Mouse (Mus musculus) midbrain, embryonic 12.5 days (tissue): Measurements from ENCODE around the gene Phf3. TPM values are rescaled to one million over a fixed set of nuclear protein-coding genes. Genes with fewer than 3 reads are reported as not detected.

Experiments used
- ATAC-seq: fragments of 200-750 bp; cut with Nextera tagmentation; 2 replicates; pipeline ENCODE4 v1.8.0; 2017; ENCODE audit warnings: low read depth, moderate TSS enrichment, moderate library complexity; ENCODE audit not compliant: low FRiP score
- H3K27ac ChIP-seq: fragments of 300-500 bp; sonication (generic); replicated peaks from 2 replicates; pipeline ENCODE4 v1.5.1; 2016; ENCODE audit warnings: mild to moderate bottlenecking
- H3K27me3 ChIP-seq: fragments of 300-500 bp; sonication (generic); 2 replicates; pipeline ENCODE4 v1.6.1; 2016; ENCODE audit warnings: mild to moderate bottlenecking
- H3K36me3 ChIP-seq: fragments of 300-500 bp; sonication (generic); 2 replicates; pipeline ENCODE4 v1.6.1; 2016
- H3K4me1 ChIP-seq: fragments of 300-500 bp; sonication (generic); 2 replicates; pipeline ENCODE4 v1.6.1; 2016
- H3K4me2 ChIP-seq: fragments of 300-500 bp; sonication (generic); replicated peaks from 2 replicates; pipeline ENCODE4 v1.6.1; 2016; ENCODE audit warnings: mild to moderate bottlenecking, moderate library complexity
- H3K4me3 ChIP-seq: fragments of 300-500 bp; sonication (generic); 2 replicates; pipeline ENCODE4 v1.5.1; 2016; ENCODE audit warnings: mild to moderate bottlenecking
- H3K9ac ChIP-seq: fragments of 300-500 bp; sonication (generic); replicated peaks from 2 replicates; pipeline ENCODE4 v1.6.1; 2016; ENCODE audit warnings: mild to moderate bottlenecking, moderate library complexity
- H3K9me3 ChIP-seq: fragments of 300-500 bp; sonication (generic); 2 replicates; pipeline ENCODE4 v1.6.1; 2016; ENCODE audit warnings: mild to moderate bottlenecking
- WGBS: fragments of 180-500 bp; shearing (Covaris S2); methylation state at CpG from one replicate; pipeline ENCODE4 v1.1.7; 2016; 5-methylcytosine and 5-hydroxymethylcytosine counted together
- polyA plus RNA-seq: library from polyadenylated mRNA; unstranded; fragments of >200 nt; fragmentation: Nextera tagmentation; extraction: Ambion mirVana; gene quantifications from 2 replicates; pipeline ENCODE4 v1.2.1, GENCODE M21; 2016

Gene Phf3
- polyA plus RNA-seq, 1 experiment from 2014 or later = 51.5 TPM

DNA sequence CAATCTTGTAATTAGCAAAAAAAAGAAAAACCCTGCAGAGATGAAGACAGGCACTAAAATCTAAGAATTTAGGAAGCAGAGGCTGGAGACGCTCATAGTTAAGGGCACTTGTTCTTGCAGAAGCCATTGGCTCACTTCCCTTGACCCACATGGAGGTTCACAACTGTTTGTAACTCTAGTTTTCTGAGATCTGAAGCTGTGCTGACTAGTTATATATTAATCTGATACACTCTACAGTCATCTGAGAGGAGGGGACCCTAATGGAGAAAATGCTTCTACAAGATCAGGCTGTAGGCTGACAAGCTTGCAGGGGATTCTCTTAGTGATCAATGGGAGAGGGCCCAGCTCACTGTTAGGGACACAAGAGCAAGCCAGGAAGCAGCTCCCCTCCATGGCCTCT lies 58.1 kb downstream of the Phf3 start:
- Histone ChIP-seq H3K4me2 (no peak overlapping the region), H3K9ac (no peak overlapping the region), H3K4me3 (no peak overlapping the region), H3K27me3 (no peaks in the 10 kb centered on the region), H3K9me3 (no peaks in the 10 kb centered on the region), H3K36me3 (peaks cover 68% of the 10 kb centered on the region), H3K4me1 (no peaks in the 10 kb centered on the region), H3K27ac (no peak overlapping the region)
- no peak for ATAC-seq
- WGBS = 92% methylated on average over 1 of the region's 1 CpGs

DNA sequence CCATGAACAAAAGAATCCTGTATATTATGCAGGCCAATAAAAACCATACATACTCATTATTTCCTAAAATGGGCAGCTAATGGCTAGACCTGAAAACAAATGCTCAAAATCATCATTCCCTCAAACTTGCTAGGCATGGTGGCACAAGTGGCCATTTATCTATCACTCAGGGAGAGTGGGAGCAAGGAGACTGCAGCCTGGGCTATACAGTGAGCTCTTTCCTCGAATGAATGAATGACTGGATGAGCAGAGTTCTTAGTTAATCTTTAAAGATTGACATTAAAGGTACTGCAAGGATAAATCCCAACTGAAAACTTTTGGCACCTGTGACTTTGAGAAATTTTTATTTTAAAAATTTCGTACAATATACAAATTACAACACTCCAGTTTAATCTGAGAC lies 58.7 kb downstream of the Phf3 start:
- H3K4me2 ChIP-seq = no peak overlapping the region
- H3K4me3 ChIP-seq = no peak overlapping the region
- WGBS = 88% methylated on average over 2 of the region's 2 CpGs
- ATAC-seq = no peak
- H3K4me1 ChIP-seq = no peaks in the 10 kb centered on the region
- no peak overlapping the region for H3K27ac ChIP-seq
- H3K9ac ChIP-seq = no peak overlapping the region
- no peaks in the 10 kb centered on the region for H3K27me3 ChIP-seq
- H3K9me3 ChIP-seq = no peaks in the 10 kb centered on the region
- H3K36me3 ChIP-seq = peaks cover 69% of the 10 kb centered on the region

DNA sequence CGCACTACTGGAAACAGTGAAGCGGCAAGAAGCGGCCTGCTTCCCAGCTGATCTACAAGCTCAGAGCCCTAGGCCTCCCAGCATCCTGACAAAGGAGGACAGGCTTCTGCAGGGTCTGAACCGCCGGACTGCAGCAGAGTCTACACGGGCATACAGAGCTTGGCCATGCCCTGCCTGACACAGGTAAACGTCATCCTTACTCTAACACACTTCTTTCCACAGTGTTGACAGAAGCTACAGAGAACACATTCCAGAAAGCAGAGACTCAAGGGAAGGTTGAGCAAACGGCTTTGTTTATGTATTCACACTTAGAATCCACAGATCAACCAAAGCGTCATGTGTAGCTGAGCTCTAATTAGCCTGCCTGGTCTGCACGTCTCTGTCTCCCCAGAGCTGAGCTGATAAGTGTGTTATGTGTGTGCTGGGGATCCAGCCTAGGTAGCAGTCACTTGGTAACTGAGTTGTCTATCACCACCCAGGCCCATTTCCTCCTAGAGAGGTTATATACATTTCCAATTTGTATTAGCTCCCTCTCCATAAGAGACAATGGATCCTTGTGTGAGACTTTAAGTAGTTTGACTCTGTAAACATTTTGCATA lies 65.5 kb downstream of the Phf3 start:
- Histone ChIP-seq H3K36me3 (peaks cover 78% of the 10 kb centered on the region), H3K27me3 (no peaks in the 10 kb centered on the region), H3K9ac (no peak overlapping the region), H3K4me1 (no peaks in the 10 kb centered on the region), H3K9me3 (no peaks in the 10 kb centered on the region), H3K27ac (no peak overlapping the region), H3K4me3 (no peak overlapping the region), H3K4me2 (no peak overlapping the region)
- WGBS = 92% methylated on average over 10 of the region's 10 CpGs
- no peak for ATAC-seq

DNA sequence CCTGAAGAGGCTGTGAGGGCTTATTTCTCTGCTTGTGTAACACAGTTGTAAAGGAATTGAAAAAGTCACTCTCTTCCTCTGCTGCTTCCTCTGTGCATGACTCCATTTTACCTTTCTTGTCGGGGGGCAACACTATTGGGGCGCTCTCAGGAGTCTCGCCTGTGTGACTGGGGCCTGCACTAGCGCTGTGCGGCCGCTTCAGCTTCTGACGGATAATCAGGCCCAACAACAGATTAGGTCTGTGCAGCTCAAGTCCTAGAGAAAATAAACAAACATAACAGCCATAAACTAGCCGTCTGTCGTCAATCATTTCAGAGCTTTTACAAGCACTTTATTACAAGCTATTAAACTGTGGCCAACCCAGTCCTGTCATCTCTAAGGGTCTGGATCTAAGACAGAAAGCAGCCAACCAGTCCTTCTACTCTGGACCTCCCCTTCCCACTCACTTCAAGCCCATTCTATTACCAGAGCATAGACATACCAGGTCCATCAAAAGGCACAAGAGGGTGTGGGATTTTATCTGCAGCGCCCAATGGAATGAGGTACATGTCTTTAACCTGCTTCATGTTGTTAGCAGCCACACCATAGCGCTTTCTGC lies 67.9 kb downstream of the Phf3 start:
- Histone ChIP-seq H3K36me3 (peaks cover 67% of the 10 kb centered on the region), H3K4me2 (no peak overlapping the region), H3K4me1 (no peaks in the 10 kb centered on the region), H3K27ac (no peak overlapping the region), H3K27me3 (no peaks in the 10 kb centered on the region), H3K4me3 (no peak overlapping the region), H3K9me3 (no peaks in the 10 kb centered on the region), H3K9ac (no peak overlapping the region)
- ATAC-seq = no peak
- 97% methylated on average over 11 of the region's 11 CpGs for WGBS

DNA sequence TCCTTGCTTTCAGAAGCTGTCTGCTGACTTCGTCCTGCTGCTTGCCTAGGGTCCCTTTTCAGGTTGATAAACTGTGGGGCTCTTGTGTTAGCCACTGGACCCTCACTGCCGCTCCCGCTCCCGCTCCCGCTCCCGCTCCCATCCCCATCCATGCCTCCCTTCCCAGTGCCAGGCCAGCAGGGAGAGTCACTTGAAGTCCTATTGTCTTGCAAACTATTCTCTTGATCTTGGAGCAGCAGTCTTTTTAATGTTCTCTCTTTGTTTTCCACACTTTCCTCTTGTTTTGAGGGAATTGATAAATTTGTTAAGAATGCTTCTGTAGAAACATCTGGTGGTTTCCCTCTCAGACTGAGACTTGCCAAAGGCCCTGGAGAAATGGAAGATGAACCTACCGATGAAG lies 68.8 kb downstream of the Phf3 start:
- ATAC-seq = no peak
- 85% methylated on average over 7 of the region's 7 CpGs for WGBS
- no peaks in the 10 kb centered on the region for H3K27me3 ChIP-seq
- no peaks in the 10 kb centered on the region for H3K4me1 ChIP-seq
- peaks cover 58% of the 10 kb centered on the region for H3K36me3 ChIP-seq
- no peak overlapping the region for H3K4me2 ChIP-seq
- no peak overlapping the region for H3K9ac ChIP-seq
- no peaks in the 10 kb centered on the region for H3K9me3 ChIP-seq
- H3K27ac ChIP-seq = no peak overlapping the region
- no peak overlapping the region for H3K4me3 ChIP-seq

DNA sequence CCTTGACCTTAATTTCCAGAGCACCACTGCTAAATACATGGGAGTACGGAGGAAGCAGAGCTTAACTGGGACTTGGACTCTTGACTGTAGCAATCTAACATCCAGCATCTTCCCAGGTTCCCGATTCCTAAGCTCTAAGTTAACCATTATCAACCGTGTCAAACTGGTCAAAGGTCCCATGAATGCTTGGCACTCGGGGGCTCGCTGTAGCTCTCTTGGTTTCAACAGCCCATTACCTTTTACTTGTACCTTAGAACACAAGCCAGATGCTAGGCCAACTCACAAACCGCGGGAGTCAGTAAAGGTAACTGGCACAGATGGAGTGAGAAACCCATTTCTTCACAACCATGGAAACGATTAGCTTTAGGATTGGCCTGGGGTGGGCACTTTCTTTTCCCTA lies 71.8 kb downstream of the Phf3 start:
- no peaks in the 10 kb centered on the region for H3K9me3 ChIP-seq
- ATAC-seq = no peak
- H3K4me2 ChIP-seq = no peak overlapping the region
- H3K9ac ChIP-seq = no peak overlapping the region
- H3K27ac ChIP-seq = no peak overlapping the region
- H3K4me1 ChIP-seq = no peaks in the 10 kb centered on the region
- 95% methylated on average over 8 of the region's 8 CpGs for WGBS
- peaks cover 39% of the 10 kb centered on the region for H3K36me3 ChIP-seq
- H3K4me3 ChIP-seq = no peak overlapping the region
- H3K27me3 ChIP-seq = no peaks in the 10 kb centered on the region

DNA sequence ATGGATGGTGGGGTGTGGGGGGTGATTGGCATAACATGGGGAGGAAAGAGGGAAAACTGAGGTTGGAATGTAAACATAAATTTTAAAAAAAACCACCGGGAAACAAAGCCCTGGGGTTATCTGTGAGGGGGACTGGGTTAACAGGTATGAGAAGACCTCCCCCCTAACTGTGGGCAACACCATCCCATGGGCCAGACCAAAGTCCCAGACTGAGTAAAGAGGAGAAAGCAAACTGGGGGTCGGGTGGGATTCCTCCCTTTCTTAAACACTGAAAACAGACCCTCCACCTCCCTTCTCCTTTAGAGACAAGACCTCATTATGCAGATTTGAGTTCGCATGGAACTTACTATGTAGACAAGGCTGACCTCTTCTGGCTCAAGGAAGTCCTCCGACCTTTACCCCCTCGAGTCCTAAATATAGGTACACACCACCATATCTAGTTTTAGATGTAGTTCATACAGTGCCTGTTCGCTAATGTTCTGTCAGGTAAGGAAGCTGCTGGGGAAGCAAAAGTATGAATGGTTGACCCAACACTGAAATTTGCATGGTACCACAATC lies 74.4 kb downstream of the Phf3 start:
- Histone ChIP-seq H3K27me3 (no peaks in the 10 kb centered on the region), H3K4me3 (no peak overlapping the region), H3K9ac (no peak overlapping the region), H3K27ac (no peak overlapping the region), H3K9me3 (no peaks in the 10 kb centered on the region), H3K4me1 (no peaks in the 10 kb centered on the region), H3K36me3 (peaks cover 20% of the 10 kb centered on the region), H3K4me2 (no peak overlapping the region)
- WGBS = 83% methylated on average over 6 of the region's 6 CpGs
- no peak for ATAC-seq

GRCm38 (mm10) chr1:30794606-30795005 lies 79.1 kb downstream of the Phf3 start:
- Histone ChIP-seq H3K9ac (no peak overlapping the region), H3K9me3 (0 out of 2 replicates have a peak, but pooled peaks cover 2% of the 10 kb centered on the region), H3K27me3 (no peaks in the 10 kb centered on the region), H3K4me2 (no peak overlapping the region), H3K36me3 (no peaks in the 10 kb centered on the region), H3K4me3 (no peak overlapping the region), H3K27ac (no peak overlapping the region), H3K4me1 (no peaks in the 10 kb centered on the region)
- 92% methylated on average over 5 of the region's 5 CpGs for WGBS
- ATAC-seq = no peak

DNA sequence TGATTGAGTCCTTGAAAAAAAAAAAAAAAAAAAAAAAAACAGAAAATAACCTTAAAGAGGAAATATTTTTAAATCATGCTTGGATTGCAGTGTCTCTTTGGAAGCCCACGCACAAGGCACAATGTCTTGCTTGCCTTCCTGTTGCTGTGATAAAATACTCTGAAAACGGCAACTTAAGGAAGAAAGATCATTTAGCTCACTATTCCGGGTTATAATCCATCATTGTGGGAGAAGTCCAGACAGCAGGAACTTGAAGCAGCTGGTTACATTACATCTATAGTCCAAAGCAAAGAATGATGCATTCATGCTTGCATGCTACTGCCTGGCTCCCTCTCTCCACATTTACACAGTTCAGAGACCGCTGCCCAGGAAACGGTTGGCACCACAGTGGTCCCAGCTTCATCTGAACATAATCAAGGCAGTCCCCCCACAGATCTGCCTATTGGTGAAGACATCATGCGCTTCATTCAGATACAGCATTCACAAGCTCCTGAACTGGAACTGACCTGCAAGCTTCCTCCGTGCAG lies 80.3 kb downstream of the Phf3 start:
- no peak overlapping the region for H3K9ac ChIP-seq
- no peak for ATAC-seq
- H3K4me2 ChIP-seq = no peak overlapping the region
- no peak overlapping the region for H3K4me3 ChIP-seq
- H3K9me3 ChIP-seq = 0 out of 2 replicates have a peak, but pooled peaks cover 2% of the 10 kb centered on the region
- H3K36me3 ChIP-seq = no peaks in the 10 kb centered on the region
- no peaks in the 10 kb centered on the region for H3K27me3 ChIP-seq
- no peak overlapping the region for H3K27ac ChIP-seq
- 89% methylated on average over 7 of the region's 7 CpGs for WGBS
- H3K4me1 ChIP-seq = no peaks in the 10 kb centered on the region

GRCm38 (mm10) chr1:30792935-30793334 lies 80.8 kb downstream of the Phf3 start:
- H3K27me3 ChIP-seq = no peaks in the 10 kb centered on the region
- no peak overlapping the region for H3K4me2 ChIP-seq
- no peak overlapping the region for H3K4me3 ChIP-seq
- no peak overlapping the region for H3K9ac ChIP-seq
- 0 out of 2 replicates have a peak, but pooled peaks cover 2% of the 10 kb centered on the region for H3K9me3 ChIP-seq
- H3K36me3 ChIP-seq = no peaks in the 10 kb centered on the region
- WGBS = 80% methylated on average over 5 of the region's 5 CpGs
- no peak overlapping the region for H3K27ac ChIP-seq
- ATAC-seq = no peak
- H3K4me1 ChIP-seq = no peaks in the 10 kb centered on the region

DNA sequence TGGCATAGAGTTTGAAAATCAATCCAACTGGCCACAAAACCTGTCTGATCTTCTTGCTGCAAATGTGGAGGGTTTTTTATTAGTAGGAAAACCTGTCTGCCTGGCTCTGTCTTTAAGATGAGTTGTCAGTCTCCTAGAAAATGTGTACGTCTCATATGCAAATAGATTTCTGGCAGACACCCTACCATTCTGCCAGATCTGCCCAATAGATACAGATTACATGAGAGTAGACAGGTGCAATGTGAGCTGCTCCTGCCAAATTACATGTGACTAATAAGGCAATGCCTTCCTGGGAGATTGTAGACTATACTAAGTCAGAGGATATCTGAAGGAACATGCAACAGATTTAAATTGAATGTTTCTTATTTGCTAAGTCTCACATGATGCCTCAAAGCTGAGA lies 83.5 kb downstream of the Phf3 start:
- Histone ChIP-seq H3K9ac (no peak overlapping the region), H3K27ac (no peak overlapping the region), H3K4me3 (no peak overlapping the region), H3K36me3 (no peaks in the 10 kb centered on the region), H3K4me2 (no peak overlapping the region), H3K27me3 (no peaks in the 10 kb centered on the region), H3K9me3 (0 out of 2 replicates have a peak, but pooled peaks cover 2% of the 10 kb centered on the region), H3K4me1 (no peaks in the 10 kb centered on the region)
- 74% methylated on average over 1 of the region's 1 CpGs for WGBS
- ATAC-seq = no peak

- WGBS = 89% methylated on average over 1 of the region's 1 CpGs
Observed at GRCm38 (mm10) chr1:30789689-30790088, 84.0 kb downstream of the Phf3 start.

More at GRCm38 (mm10) chr1:30789689-30790088, 84.0 kb downstream of the Phf3 start:
- H3K4me3 ChIP-seq = no peak overlapping the region
- no peak overlapping the region for H3K27ac ChIP-seq
- ATAC-seq = no peak
- no peaks in the 10 kb centered on the region for H3K36me3 ChIP-seq
- no peak overlapping the region for H3K4me2 ChIP-seq
- H3K27me3 ChIP-seq = no peaks in the 10 kb centered on the region
- no peak overlapping the region for H3K9ac ChIP-seq
- H3K4me1 ChIP-seq = no peaks in the 10 kb centered on the region
- 0 out of 2 replicates have a peak, but pooled peaks cover 2% of the 10 kb centered on the region for H3K9me3 ChIP-seq
